Mouse (Mus musculus) kidney, adult 2 months (tissue): ENCODE results near the gene Gm8138. TPM values are rescaled to one million over a fixed set of nuclear protein-coding genes. Genes with fewer than 3 reads are reported as not detected.
"Not testable (repeated sequence)": the region's sequence is repeated elsewhere in the genome, so short reads cannot be mapped to it uniquely, and the experiment has no call there.

Experiments
- DNase-seq: peaks from one replicate; pipeline ENCODE4 v3.0.0; 2021
- H3K27ac ChIP-seq: fragments of 200-500 bp; 2 replicates; pipeline ENCODE4 v1.5.1; 2012; ENCODE audit warnings: low read depth, low read length, control low read depth, inconsistent platforms; ENCODE audit not compliant: insufficient read depth
- H3K27me3 ChIP-seq: fragments of 200-500 bp; replicated peaks from 2 replicates; pipeline ENCODE4 v1.6.1; 2012; ENCODE audit warnings: mild to moderate bottlenecking, moderate library complexity, low read length, inconsistent platforms; ENCODE audit not compliant: control insufficient read depth, insufficient read depth
- H3K36me3 ChIP-seq: fragments of 200-500 bp; 2 replicates; pipeline ENCODE4 v1.6.1; 2012; ENCODE audit warnings: mild to moderate bottlenecking, moderate library complexity, low read length, inconsistent platforms; ENCODE audit not compliant: control insufficient read depth, insufficient read depth
- H3K4me1 ChIP-seq: fragments of 200-500 bp; 2 replicates; pipeline ENCODE4 v1.6.1; 2011; ENCODE audit warnings: low read length; ENCODE audit not compliant: control insufficient read depth, insufficient read depth
- H3K4me3 ChIP-seq: fragments of 200-500 bp; 2 replicates; pipeline ENCODE4 v1.5.1; 2011; ENCODE audit warnings: mild to moderate bottlenecking, low read depth, low read length, control low read depth; ENCODE audit not compliant: insufficient read depth
- WGBS: fragments of 180-500 bp; shearing (Covaris S2); methylation state at CpG from one replicate; pipeline ENCODE4 v1.1.7; 2018; 5-methylcytosine and 5-hydroxymethylcytosine counted together
- polyA plus RNA-seq: library from polyadenylated mRNA; depleted of rRNA; stranded (reverse); fragments of >200 nt; gene quantifications from 2 replicates; pipeline ENCODE4 v1.2.3, GENCODE M21; 2012; rRNA removed

Gm8138 gene
- 0.16 and 0.17 TPM in 2 replicates for polyA plus RNA-seq

GRCm38 (mm10) chr14:43416250-43416649 is at the start of gene Gm8138:
Gm8138 (minus strand) TSS chr14:43416350.
- not testable (repeated sequence) for H3K27ac ChIP-seq, DNase-seq, H3K4me3 ChIP-seq, H3K36me3 ChIP-seq, H3K4me1 ChIP-seq, H3K27me3 ChIP-seq
- no CpG with 5 or more reads among the region's 3 CpGs for WGBS

GRCm38 (mm10) chr14:43361713-43362112 is 54.4 kb downstream of the Gm8138 start:
- WGBS: 88% methylated on average over 11 of the region's 11 CpGs
- H3K4me3 ChIP-seq, H3K36me3 ChIP-seq, DNase-seq, H3K27me3 ChIP-seq, H3K4me1 ChIP-seq, H3K27ac ChIP-seq: not testable (repeated sequence)

Other genes with a start within 250 kb of the Gm8138 start
- gene Gm7233, start 236.5 kb downstream of the Gm8138 start, polyA plus RNA-seq: 0.10 TPM in 1 of 2 replicates, not detected in the other
- 0.06 and 0.10 TPM in 2 replicates for gene Gm8122, start 181.0 kb downstream of the Gm8138 start, polyA plus RNA-seq
- 0.39 and 0.50 TPM in 2 replicates for gene Gm8126, start 157.7 kb downstream of the Gm8138 start, polyA plus RNA-seq
- gene Gm9732, start 141.3 kb downstream of the Gm8138 start, polyA plus RNA-seq: 0.08 and 0.30 TPM in 2 replicates
- gene Gm8127, start 122.5 kb downstream of the Gm8138 start, polyA plus RNA-seq: not detected in 2 replicates
- not detected in 2 replicates for gene 1700001F09Rik, start 68.5 kb downstream of the Gm8138 start, polyA plus RNA-seq
- 0.30 and 0.44 TPM in 2 replicates for gene Gm5799, start 127.2 kb upstream of the Gm8138 start, polyA plus RNA-seq
- gene Gm17654, start 162.8 kb upstream of the Gm8138 start, polyA plus RNA-seq: not detected in 2 replicates
- gene Gm10375, start 191.7 kb upstream of the Gm8138 start, polyA plus RNA-seq: not detected in 2 replicates